Mouse (Mus musculus) mature B cell (primary cell): Measurements from ENCODE around the gene Gm16181.

Experiments used
- in situ Hi-C: fragments of 300-500 bp; cut with MboI; formaldehyde crosslinking; loops from 2 replicates; pipeline ENCODE4 v1.14.3; 2019

Gm16181 gene

DNA sequence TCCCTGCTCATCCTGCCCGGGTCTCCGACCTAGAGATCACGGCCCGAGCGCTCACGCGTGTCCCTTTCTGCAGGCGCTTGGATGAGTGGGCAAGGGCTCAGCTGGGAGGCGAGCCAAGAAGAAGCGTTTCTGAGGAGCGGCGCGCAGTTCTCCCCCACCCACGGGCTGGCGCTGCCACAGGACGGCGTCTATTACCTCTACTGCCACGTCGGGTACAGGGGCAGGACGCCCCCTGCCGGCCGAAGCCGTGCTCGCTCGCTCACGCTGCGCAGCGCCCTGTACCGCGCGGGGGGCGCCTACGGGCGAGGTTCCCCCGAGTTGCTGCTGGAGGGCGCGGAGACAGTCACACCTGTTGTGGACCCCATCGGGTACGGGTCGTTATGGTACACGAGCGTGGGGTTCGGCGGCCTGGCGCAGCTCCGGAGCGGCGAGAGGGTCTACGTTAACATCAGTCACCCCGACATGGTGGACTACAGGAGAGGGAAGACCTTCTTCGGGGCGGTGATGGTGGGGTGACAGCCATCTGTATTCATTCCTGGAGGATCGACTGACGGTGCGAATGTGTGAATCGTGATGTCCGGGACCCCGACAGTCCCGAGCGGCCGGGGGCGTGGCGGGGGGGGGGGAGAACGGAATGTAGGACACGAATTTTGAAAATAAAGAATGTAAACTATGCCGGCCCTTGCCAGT, 24.9 kb upstream of the Gm16181 start:
- in situ Hi-C loops: no loop called here

DNA sequence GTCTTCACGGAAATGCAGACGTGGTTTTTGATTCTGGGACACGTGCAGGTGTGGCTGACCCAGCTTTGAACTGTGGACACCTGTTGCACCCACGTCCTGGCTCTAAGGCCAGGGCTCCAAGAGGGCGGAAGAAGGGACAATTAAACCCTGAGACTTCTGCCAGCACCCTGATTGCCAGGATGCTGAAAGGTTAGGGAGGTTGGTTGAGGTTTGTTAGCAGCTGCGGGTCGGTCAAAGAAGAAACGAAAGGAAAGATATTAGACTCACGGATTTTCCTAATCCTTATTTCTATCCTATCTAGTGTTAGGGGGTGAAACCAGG, 24.4 kb upstream of the Gm16181 start:
- in situ Hi-C loops: no loop called here

DNA sequence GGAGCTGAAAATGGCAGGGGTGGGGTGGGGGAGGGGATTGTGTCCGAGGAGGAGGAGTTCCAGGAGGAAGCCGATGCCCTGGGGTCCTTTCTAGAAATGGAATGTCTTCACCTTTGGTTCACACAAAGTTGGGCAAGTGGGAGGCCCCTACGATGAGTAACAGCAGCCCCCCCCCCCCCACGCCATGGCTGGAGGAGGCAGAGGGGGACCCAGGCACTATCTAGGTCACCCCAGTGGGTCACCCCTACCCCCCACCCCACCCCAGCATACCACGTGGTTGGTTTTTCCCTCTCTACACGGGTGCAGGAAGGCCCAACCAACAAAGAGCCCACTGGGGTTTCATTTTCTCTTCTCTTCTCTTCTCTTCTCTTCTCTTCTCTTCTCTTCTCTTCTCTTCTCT, 23.5 kb upstream of the Gm16181 start:
- in situ Hi-C loops: no loop called here

DNA sequence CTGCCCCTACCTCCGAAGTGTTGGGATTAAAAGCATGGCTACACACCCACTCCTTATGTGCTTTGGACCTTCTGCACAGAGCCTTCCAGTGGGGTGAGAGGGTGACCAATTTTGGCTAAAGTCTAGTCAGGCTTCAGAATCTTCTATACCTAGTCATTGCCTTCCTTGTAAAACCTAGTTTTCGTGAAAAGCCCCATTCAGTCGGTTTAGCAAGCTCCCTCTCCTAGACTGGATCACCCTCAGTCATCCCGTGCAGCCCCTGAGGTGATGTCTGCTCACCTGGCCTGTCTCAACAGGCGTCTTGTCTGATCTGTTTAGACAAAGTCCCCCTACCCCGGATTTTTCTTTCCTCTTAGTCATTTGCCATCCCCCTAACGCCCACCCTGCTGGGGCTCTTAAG, 22.6 kb upstream of the Gm16181 start:
- in situ Hi-C loops: no loop called here

DNA sequence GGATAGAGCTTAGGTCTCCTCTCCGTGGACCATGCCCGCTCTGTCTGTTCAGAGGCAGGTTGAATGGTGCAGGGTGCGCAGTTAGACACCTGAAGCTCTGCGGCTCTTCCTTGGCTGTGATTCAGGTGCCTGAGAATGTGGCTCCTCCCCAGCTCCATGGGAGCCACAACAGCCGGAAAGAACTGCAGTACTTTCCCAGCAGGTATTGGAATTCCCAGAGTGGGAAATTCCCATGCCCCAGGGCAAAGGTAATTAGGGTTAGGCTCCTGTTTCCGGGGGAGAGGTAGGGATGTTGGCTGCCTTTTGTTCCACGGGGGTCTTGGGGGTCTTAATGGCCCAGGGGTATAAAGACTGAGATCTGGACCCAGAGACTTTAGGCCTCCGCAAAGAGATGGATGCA, 21.7 kb upstream of the Gm16181 start:
- in situ Hi-C loops: no loop called here

DNA sequence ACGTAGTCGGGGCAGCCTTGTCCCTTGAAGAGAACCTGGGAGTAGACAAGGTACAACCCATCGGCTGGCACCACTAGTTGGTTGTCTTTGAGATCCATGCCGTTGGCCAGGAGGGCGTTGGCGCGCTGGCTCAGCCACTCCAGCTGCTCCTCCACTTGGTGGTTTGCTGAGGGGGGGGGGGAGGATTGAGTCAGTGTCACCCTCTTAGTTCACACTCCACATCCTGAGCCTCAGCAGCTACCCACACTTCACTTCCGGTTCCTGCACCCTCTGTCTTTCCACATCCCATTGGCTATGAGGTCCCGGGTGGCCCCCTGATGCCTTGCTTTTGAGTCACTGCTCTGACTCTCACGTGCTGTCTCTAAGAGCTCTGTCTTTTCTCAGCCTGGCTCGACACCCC, 20.2 kb upstream of the Gm16181 start:
- in situ Hi-C loops: no loop called here

DNA sequence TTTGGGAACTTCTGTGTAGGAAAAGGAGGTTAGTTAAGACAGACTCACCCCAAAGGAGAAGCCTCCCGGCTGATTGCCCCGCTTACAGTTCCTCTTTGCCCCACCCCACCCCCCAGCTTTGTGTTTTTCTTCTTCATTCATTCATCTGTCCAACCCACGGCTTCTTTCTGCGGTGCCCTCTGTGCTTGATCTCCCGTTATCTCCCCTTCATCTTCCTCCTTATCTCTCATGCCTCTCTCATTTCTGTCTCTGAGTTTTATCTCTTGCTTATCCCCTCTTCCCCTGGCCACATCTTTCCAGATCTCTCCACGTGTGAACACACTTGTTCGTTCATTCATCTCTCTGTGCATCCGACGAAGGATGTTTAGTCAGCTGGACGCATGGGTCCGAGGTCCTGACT, 19.5 kb upstream of the Gm16181 start:
- in situ Hi-C loops: no loop called here

DNA sequence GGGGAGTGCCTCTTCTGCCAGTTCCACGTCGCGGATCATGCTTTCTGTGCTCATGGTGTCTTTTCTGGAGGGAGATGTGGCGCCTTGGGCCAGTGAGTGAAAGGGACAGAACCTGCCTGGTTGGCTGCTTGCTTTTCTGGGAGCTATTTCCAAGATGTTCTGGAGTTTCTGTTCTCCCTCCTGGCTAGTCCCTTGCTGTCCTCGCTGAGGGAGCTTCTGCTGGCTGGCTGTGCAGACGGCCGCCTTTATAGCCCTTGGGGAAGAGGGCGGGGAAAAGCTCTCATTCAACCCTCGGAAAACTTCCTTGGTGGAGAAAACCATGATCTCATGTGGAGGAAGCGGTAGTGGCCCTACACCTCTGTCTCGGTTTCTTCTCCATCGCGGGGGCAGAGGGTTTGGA, 18.8 kb upstream of the Gm16181 start, which contains the start of gene Tnf:
Tnf (minus strand) TSS at position 221 of the 400 bp plus-strand sequence.
- in situ Hi-C loops: no loop called here

DNA sequence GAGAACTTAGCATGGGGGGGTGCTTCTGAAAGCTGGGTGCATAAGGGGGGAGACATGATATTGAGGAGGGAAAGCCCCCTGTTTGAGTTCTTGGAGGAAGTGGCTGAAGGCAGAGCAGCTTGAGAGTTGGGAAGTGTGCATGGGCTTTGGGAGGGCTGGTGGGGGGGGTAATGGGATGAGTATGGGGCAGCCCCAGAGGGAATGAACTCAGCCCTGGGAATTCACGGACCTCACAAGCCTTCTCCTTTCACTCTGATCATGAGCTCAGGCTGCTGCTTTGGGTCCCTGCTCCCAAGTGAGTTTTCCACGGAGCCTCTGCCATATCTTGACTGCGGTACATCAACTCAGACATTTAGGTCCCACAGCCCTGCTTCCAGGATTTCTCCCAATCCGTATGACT, 18.2 kb upstream of the Gm16181 start:
- in situ Hi-C loops: no loop called here

DNA sequence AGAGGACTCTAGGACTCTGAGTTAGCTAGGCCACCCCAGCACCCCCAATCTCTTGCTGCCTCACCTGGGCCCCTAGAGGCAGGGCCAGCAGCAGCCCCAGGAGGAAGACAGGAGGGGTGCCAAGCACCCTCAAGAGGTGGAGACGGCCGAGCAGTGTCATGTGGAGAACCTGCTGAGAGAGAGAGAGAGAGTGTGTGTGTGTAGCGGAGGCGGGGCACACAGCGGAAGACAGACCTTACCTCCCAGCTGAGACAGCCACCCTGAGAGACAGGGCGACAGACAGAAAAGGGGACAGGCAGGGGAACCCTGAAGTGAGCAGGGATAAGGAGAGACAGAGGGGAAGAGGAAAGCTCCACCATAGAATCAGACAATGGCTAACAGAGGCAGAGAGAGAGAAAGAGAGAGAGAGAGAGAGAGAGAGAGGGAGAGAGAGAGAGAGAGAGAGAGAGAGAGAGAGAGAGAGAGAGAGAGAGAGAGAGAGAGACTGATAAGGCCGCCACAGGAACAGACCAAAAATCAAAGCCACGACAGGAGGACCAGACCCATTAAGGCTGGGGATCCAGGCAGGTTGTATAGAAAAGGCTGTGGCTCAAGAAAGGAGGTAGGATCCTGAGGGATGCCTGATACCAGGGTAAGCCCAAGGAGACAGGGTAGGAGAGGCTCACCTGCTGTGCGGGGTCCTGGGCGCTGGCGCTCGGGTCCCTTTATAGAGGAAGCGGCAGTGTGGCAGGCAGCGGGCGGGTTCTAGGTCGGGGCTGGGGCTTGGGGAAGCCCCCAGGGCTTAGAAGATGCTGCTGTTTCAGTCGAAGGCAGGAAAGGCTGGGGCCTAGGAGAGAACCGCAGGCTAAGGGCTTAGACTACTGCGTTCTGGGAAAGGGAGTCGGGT, 15.9 kb upstream of the Gm16181 start, which contains the start of gene Lta:
Lta (minus strand) TSS at position 858 of the 886 bp plus-strand sequence.
- in situ Hi-C loops: no loop called here

DNA sequence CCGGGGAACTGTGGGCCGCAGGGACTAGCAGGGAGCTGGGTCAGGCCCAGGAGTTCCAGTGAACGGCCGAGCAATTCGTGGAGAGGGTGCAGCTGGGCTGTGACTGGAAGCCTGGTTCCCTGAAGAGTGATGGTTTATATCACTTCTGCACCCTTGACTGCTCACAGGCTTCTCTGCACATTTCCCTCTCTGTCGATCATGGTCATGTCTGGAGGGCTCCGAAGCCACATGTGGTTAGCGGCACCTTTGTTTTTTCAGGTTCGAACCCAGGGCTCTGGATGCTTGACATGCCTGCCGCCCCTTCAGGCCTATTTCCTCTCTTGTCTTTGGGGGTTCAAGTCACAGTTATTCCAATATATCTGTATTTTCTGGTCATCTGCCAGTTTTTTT, 15.3 kb upstream of the Gm16181 start:
- in situ Hi-C loops: no loop called here

DNA sequence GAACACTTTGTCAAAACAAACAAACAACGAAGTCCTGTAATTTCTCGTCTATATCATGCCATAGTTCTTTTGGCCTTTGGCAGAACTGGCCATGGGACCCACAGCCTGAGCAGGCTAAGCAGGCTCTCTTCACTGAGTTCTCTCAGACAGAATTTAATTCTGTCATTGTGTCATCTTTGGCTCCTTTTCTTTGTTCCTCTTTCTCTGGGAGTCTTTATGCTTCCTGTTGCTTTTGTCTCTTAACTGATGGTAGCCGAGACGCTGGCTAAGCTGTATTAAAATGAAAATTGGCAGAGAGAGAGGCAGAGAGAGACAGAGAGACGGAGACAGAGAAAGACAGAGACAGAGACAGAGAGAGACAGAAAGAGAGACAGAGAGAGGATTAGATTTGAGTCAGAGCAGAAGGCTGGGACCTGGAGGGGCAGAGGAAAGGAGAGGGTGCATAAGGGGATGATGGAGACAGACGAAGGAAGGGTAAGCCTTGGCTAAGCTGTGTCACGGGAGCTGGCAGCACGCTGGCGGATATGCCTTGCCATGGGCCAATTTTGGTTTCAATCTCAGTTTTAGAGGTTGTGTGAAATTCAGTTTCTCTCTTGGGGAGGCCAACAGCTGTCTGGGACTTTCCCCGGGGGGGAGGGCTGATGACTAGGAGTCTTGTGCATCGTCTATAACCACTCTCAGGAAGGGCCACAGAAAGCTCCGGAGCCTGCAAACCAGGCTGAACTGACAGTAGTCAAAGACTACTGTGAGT, 10.7 kb upstream of the Gm16181 start:
- in situ Hi-C loops: no loop called here

DNA sequence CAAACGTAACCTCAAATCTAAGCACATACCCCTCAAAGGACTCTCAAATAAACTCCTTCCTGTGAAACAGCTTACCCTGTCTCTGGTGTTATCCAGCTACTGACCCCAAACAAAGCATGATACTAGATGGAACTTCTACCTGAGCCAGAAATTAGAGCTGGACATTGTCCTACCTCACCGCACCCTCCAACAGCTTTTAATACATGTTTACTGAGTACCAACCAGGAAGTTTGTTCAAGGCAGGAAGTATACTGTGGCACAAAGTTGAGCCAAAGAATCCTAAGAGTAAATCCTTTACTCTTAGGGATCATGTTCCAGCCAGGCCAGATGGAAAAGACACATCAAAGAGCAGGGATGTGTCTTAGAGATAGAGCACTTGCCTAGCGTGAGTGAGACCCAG, 10.0 kb upstream of the Gm16181 start:
- in situ Hi-C loops: no loop called here

DNA sequence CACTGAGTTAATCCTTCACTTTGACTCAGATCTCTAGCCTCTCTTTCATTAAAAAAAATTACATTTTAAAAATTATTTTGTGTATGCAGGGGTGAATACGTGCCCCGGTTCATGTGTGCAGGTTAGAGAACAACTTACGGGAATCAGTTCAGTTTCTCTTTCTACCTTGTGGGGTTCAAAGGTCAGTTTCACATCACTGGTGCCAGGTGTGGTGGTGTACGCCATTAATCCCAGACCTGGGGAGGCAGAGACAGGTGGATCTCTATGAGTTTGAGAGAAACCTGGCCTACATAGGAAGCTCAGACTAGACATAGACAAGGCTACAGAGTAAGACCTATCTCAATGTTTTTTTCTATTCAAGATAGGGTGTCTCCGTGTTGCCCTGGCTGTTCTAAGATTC, 7.6 kb upstream of the Gm16181 start:
- in situ Hi-C loops: no loop called here

DNA sequence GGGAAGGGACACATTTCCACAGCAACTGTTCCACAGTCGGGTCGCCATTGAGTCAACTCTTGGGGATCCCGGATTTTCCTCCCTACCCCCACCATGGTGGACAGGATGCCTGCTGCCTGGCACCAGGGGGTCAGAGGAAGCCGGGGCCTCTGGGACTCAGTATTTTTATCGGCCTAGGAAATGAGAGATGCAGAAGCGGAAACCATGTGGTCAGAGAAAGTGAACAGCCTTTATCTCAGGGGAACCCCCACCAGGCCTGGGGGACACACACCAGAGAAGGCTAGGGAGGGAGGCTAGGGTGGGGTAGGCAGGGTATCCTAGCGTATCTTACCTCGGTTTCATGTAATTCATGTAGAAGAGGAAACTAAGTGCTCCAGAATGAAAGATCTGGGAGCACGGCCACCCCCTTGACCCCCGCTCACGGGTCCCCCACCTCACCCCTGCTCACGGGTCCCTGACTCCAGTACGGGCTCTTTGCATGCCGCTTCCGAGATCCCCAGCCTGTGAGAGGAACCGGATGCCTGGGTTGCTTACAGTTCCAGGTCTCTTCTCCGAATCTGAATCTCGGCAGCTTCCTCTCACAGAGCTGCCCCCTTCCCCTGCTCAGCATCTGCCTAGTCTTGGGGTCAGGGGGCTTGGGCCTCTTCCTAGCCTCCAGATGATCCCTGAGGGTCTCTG, 2.0 kb upstream of the Gm16181 start:
- in situ Hi-C loops: no loop called here

DNA sequence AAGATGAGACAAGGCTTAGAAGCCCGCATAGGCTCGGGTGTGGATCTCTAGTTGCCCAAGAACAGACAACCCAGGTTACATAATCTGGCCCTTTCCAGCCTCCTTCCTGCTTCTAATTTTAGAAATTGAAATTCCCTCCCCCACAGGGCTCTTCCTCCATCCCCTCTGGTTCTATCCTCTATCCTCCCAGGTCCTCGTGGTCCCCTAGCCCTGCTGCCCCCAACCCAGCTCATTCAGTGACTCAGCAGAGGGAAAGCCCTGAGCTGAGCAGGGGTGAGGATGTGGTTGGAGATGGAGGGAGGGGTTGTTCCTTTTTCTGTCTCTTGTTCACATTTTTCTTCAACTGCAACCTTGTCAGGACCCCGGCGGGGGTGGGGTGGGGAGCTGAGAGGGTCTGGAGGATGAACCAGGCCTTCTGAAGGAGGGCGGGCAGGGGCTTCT, 1.0 kb upstream of the Gm16181 start:
- in situ Hi-C loops: no loop called here

DNA sequence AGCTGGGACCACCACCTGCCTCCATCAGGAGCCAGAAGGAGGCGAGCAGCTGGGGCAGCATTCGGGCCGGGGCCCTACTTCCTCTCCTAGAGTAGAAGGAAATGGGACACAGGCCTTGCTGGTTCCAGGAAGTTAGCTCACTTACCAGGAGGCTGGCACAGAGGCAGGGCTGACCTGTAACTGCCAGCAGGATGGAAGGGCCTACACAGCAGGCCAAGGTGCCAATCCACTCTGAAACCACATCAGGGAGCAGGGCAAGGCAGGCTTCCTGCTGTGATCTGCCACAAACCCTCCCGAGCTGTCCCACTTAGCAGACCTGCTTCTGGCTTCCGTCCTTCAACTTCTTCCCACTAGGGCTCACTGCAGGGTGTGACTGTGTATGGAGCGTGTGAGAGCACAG, 1.7 kb downstream of the Gm16181 start:
- in situ Hi-C loops: no loop called here

DNA sequence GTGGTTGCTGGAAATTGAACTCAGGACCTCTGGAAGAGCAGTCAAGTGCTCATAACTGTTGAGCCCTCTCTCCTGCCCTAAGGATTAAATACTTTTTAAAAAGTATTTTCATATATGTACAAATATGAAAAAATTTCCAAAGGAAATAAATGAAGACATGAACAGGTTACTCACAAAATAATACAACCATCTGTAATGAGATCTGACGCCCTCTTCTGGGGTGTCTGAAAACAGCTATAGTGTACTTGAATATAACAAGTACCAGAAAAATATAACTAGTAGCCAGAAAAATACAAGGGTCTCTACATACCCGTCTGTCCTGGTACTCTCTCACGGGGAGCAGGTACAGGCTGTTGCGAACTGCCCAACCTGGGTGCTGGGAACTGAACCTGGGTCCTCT, 4.0 kb downstream of the Gm16181 start:
- in situ Hi-C loops: no loop called here

DNA sequence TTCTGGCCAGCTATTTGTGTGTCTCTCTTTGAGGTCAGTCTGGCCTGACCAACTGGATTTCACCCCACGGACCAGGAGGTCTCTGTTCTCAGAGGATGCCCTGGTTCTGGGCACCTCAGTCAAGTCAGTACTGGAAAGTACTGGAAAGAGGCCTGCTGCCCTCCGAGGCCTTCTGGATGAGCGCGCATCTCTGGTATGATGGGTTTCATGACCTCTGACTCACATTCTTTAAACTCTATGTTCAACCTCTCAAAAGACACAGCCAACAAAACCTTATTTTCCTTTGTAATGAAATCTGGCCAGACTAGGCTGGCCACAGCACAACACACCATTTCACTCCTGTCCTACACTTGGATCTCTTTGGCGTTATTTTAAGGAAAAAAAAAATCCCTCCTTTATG, 4.8 kb downstream of the Gm16181 start:
- in situ Hi-C loops: no loop called here

DNA sequence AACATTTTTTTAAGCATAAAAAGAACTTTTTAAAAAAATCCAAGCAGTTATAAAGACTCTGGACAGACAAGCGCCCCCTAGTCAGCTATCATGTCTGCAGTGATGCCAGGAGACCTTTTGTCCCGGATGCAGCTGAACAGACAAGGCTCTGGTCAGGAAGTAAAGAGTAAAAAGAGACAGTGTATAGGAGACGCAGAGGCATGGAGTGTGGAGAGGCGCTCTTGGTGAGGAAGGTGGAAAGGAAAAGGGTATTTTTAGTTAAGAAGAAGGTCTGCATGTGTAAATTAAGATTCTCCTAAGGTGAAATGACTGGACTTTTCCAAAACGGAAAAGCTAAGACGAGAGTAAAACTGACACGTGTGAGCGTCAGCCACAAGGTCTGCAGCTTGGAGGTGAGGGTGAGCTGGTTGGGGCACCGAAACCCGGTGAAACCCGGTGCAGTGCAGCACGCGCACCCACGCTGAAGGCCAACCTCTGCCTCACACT, 6.0 kb downstream of the Gm16181 start:
- in situ Hi-C loops: no loop called here

DNA sequence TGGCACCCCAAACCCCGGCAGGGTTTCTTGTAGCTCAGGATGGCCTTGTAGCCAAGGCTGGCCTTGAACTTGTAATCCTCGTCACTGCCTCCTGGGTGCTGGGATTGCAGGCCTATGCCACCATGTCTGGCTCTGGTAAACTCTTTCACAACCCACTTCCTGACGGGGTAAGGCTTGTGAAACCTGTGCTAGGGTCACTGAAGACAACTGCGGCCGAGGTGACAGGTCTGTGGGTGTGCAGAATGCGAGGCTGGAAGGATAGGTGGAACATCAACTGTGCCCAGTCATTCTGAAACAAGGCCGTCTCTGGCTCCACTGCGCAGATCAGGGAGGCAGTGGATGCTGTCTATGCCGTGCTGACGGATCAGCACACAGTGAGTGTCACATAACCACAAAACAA, 10.4 kb downstream of the Gm16181 start:
- in situ Hi-C loops: loop anchor here (5.0 kb wide), 1 partner anchor 64 kb away; no protein-coding TSS in a partner anchor

DNA sequence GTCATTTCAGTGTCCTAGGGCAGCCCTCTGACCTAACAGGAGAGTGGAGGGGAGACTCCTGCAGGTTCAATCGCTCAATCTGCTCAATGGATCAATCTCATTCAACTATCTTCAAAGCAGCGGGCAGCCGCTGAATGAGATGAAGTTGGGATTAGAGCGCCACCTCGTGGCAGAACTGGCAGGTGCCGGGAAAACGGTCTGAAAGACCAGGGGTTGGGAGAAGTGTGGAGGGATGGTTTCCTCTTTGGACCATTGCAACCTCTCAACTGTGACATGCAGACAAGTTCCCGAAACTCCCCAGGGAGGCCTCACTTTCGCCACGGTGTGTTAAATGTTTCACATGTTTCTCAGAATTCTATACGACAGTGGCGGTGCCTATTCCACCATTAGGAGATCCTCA, 11.4 kb downstream of the Gm16181 start:
- in situ Hi-C loops: loop anchor here (5.0 kb wide), 1 partner anchor 65 kb away; no protein-coding TSS in a partner anchor
